Mouse (Mus musculus) inflammation-experienced regulatory T-cells (primary cell): Measurements from ENCODE around the gene Osbpl5. TPM values are rescaled to one million over a fixed set of nuclear protein-coding genes. Genes with fewer than 3 reads are reported as not detected.

ENCODE experiments used
- polyA plus RNA-seq, 2 experiments: library from polyadenylated mRNA; unstranded; fragments of 100-300 nt; shearing (Covaris generic); gene quantifications; one replicate each; pipeline ENCODE4 v1.2.1; 2017

The Osbpl5 gene
- 10 to 100 TPM; 31.0 to 64.1 TPM for polyA plus RNA-seq

GRCm38 (mm10) chr7:143756125-143757026 lies at the start of gene Osbpl5:
Osbpl5 (minus strand) TSS chr7:143756985.

DNA sequence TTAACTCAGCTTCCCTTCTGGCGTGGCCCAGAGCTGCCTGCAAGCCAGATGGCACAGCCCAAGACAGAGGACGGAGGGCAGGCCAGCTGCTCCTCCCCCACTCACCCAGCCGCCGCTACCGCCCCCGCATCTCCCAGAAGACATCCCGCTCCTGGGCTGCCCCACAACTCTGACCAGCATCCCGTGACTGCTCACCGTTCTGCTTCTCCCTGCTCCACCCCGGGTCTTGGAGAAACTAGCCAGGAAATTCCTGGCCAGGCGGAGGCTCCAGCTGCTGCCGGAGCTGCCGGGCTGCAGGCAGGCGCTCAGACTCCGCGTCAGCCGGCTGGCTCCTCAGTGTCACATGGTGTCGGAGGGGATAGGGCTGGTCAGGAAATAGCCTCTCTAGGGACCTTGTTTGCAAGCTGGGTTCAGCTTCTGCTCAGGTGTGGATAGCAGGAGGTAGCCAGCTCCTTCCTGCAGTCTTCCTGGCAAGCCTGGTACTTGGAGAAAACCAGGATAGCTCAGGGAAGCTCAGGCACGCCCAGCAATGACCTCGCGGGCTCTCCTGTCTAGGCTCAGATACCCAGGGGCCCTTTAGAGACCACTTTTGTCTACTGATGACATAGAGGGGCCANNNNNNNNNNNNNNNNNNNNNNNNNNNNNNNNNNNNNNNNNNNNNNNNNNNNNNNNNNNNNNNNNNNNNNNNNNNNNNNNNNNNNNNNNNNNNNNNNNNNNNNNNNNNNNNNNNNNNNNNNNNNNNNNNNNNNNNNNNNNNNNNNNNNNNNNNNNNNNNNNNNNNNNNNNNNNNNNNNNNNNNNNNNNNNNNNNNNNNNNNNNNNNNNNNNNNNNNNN lies 27.4 kb upstream of the Osbpl5 start, which contains the start of gene Mrgpre:
Gene Mrgpre (minus strand): TSS at position 505 of the 834 bp plus-strand sequence.

DNA sequence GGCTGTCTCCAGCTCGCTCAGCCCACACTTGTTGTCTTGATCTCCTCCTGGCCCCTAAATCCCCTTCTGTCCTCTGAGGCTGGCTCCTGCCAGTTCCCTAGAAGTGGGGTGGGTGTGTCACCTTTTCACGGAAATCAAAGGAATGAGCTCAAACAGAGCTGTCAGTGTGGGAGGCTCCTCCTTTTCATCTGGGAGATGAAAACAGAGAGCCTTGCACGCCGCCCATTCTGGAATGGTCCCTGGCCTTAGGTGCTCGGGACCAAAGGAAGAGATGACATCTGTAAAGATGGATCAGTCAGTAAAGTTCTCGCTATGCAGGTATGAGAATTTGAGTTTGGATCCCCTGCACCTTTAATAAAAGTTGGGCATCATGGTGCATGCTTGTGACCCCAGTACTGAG lies 10.1 kb upstream of the Osbpl5 start, which contains the start of gene Mrgprg:
Gene Mrgprg (minus strand): TSS at position 101 of the 400 bp plus-strand sequence.

GRCm38 (mm10) chr7:143685359-143686067 lies 71.3 kb downstream of the Osbpl5 start, which contains the start of gene Tnfrsf23:
Tnfrsf23 (minus strand) TSS chr7:143685872.

GRCm38 (mm10) chr7:143649034-143649768 lies 107.6 kb downstream of the Osbpl5 start, which contains the start of gene Tnfrsf22:
Tnfrsf22 (minus strand) TSS chr7:143649661.

Other genes starting within 250 kb of the Osbpl5 start
- gene Nap1l4, start 207.9 kb downstream of the Osbpl5 start, polyA plus RNA-seq: 100 to 1,000 TPM; 252 to 293 TPM
- gene Cars, start 156.9 kb downstream of the Osbpl5 start, polyA plus RNA-seq: 10 to 100 TPM; 39.5 to 55.5 TPM
- gene Tnfrsf26, start 128.3 kb downstream of the Osbpl5 start, polyA plus RNA-seq: 10 to 100 TPM; 19.9 to 29.6 TPM
- 10 to 100 TPM; 24.5 to 24.8 TPM for gene Tnfrsf22, start 107.3 kb downstream of the Osbpl5 start, polyA plus RNA-seq
- 1 to 10 TPM; 2.8 to 4.2 TPM for gene Tnfrsf23, start 71.1 kb downstream of the Osbpl5 start, polyA plus RNA-seq
- 1 to 10 TPM in 1 of 2 experiments, under 1 TPM in 1; 0.11 to 1.9 TPM for gene Mrgprg, start 10.0 kb upstream of the Osbpl5 start, polyA plus RNA-seq
- 10 to 100 TPM in 1 of 2 experiments, 1 to 10 TPM in 1; 6.8 to 10.9 TPM for gene Mrgpre, start 27.5 kb upstream of the Osbpl5 start, polyA plus RNA-seq
- gene Nadsyn1, start 65.9 kb upstream of the Osbpl5 start, polyA plus RNA-seq: 10 to 100 TPM; 17.6 to 20.9 TPM
- 10 to 100 TPM; 36.5 to 42.8 TPM for gene Dhcr7, start 66.2 kb upstream of the Osbpl5 start, polyA plus RNA-seq
- gene Gm498, start 109.9 kb upstream of the Osbpl5 start, polyA plus RNA-seq: under 1 TPM; 0.16 to 0.43 TPM
- under 1 TPM in 1 of 2 experiments, not detected in 1; 0.45 TPM for gene Shank2, start 244.9 kb upstream of the Osbpl5 start, polyA plus RNA-seq